Mouse (Mus musculus): ENCODE measurements at regions not wholly inside any gene's neighbourhood (a gene's known extent, or its start where the extent isn't known, plus 50 kb on each side); places are given as distances from the start of the nearest gene placed in this dataset.

DNA sequence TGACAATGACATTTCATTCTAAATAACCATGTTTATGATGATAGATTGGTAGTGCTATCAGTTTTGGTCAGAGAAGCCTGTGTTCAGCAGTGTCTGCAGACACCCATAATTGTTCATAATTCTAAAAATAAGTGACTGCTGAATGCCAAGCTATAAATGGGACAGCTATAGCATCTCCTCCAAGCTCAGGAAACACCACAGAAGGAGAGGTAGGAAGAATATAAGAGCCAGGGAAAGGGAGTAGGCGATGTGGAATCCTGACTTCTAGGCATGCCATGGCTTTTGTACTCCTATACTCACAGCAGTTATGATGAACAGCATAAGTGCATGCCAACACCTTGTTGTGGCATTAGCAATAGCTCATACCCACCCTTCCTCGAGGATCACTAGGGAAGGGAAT, 429.4 kb downstream of the Ptprc start:
- Histone ChIP-seq H3K27me3 (replicated peaks) (no peaks in the 10 kb centered on the region), H3K36me3 (replicated peaks in 1 of 2; ENCODE audit: control insufficient read depth in 1 of 2, insufficient read depth in 1 of 2, low read length in 1 of 2) (no peaks in the 10 kb centered on the region), H3K4me2 (ENCODE audit: insufficient read depth, low read depth, poor library complexity, severe bottlenecking) (no peak overlapping the region), H3K9ac (ENCODE audit: insufficient read depth, low read depth) (no peak overlapping the region), H3K79me2 (replicated peaks; ENCODE audit: control insufficient read depth, extremely low read depth, insufficient read depth, poor library complexity, severe bottlenecking) (no peaks in the 10 kb centered on the region), H3K27ac (ENCODE audit: insufficient read depth, low read depth) (no peak overlapping the region), H3K9me3 (replicated peaks; ENCODE audit: low read length) (no peaks in the 10 kb centered on the region), H3K4me3 (replicated peaks in 1 of 3; ENCODE audit: low read depth in 2 of 3, low read length in 2 of 3, poor library complexity in 1 of 3) (no peak overlapping the region), H3K4me1 (ENCODE audit: control insufficient read depth in 1 of 2, insufficient read depth in 2 of 2) (peaks cover 0 to 9% of the 10 kb centered on the region in 2 experiments; a peak in 1 of 4 replicates)
- in situ Hi-C loops (cut with MboI; ENCODE audit: low pct_ligation_motif_present, low pct_unique_long_range_greater_than_20kb, low sequenced_read_pairs), result loop anchor here (25.0 kb wide), 1 partner anchor 291 kb away; no protein-coding TSS in a partner anchor
- DNase-seq (ENCODE audit: extremely low read depth), result no peak
- dilution Hi-C loops (cut with MboI; ENCODE audit: extremely low pct_ligation_motif_present, extremely low pct_unique_long_range_greater_than_20kb, low sequenced_read_pairs), result no loop called here
- no peak for TF ChIP-seq USF2 (conservative IDR thresholded peaks at IDR 0.05; ENCODE audit: low read depth, low read length)
- TF ChIP-seq GABPA (IDR thresholded peaks at IDR 0.05; ENCODE audit: insufficient replicate concordance, low read depth, low read length), result no peak
- TF ChIP-seq USF1 (IDR thresholded peaks at IDR 0.05; ENCODE audit: low read depth, low read length), result no peak
- no peak for TF ChIP-seq SIN3A (IDR thresholded peaks at IDR 0.05; ENCODE audit: low read length)
- TF ChIP-seq SMC3 (IDR thresholded peaks at IDR 0.05; ENCODE audit: low read depth, low read length), result no peak

DNA sequence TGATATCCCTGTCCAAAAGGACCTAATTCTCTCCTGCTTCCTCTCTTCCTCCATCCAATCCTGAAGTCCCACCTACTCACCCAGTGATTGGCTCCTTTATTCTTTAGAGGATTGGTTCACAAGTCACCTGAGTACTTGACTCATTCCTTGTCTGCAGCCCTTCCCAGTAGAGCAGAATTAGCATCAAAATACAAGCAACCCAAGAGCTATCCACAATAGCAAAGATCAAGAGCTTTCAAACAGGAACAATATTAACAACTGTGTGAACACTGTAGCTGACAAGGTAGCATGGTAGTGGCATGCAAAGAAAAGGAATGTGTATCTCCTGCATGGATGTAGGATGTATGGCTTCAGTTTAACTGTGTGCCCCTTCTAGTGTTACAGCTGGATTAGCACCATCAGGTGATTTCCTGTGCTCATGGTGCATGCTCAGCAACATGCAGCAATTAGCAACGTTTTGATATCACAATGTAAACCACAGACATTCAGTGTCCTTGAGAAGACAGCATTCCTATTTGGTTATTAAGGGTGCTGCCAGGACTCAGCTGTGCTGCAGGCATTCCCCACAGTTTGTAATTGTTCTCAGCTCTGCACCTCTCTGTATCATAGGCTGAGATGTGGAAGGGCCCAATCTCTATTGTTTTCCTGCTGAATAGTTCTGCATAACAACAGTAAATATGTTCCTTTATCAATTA, 437.2 kb downstream of the Ptprc start:
- Histone ChIP-seq H3K4me3 (replicated peaks in 1 of 3; ENCODE audit: low read depth in 2 of 3, low read length in 2 of 3, poor library complexity in 1 of 3) (no peak overlapping the region), H3K4me2 (ENCODE audit: insufficient read depth, low read depth, poor library complexity, severe bottlenecking) (no peak overlapping the region), H3K79me2 (replicated peaks; ENCODE audit: control insufficient read depth, extremely low read depth, insufficient read depth, poor library complexity, severe bottlenecking) (no peaks in the 10 kb centered on the region), H3K27me3 (replicated peaks) (no peaks in the 10 kb centered on the region), H3K9me3 (replicated peaks; ENCODE audit: low read length) (no peaks in the 10 kb centered on the region), H3K9ac (ENCODE audit: insufficient read depth, low read depth) (no peak overlapping the region), H3K36me3 (replicated peaks in 1 of 2; ENCODE audit: control insufficient read depth in 1 of 2, insufficient read depth in 1 of 2, low read length in 1 of 2) (no peaks in the 10 kb centered on the region), H3K27ac (ENCODE audit: insufficient read depth, low read depth) (no peak overlapping the region), H3K4me1 (ENCODE audit: control insufficient read depth in 1 of 2, insufficient read depth in 2 of 2) (peaks cover 5 to 12% of the 10 kb centered on the region in 2 experiments; a peak in 3 of 4 replicates)
- in situ Hi-C loops (cut with MboI; ENCODE audit: low pct_ligation_motif_present, low pct_unique_long_range_greater_than_20kb, low sequenced_read_pairs), result loop anchor here (25.0 kb wide), 1 partner anchor 299 kb away; no protein-coding TSS in a partner anchor
- TF ChIP-seq ZMIZ1 (IDR thresholded peaks at IDR 0.05; ENCODE audit: low read depth, low read length), result no peak
- TF ChIP-seq MEF2A (IDR thresholded peaks at IDR 0.05; ENCODE audit: borderline replicate concordance, low read depth, low read length), result no peak
- no peak for TF ChIP-seq POLR2A (IDR thresholded peaks at IDR 0.05; ENCODE audit: low read depth, low read length)
- TF ChIP-seq CHD2 (IDR thresholded peaks at IDR 0.05; ENCODE audit: low read length), result no peak
- TF ChIP-seq ETS1 (conservative IDR thresholded peaks at IDR 0.05; ENCODE audit: low read depth, low read length), result no peak
- TF ChIP-seq E2F4 (IDR thresholded peaks at IDR 0.05; ENCODE audit: insufficient replicate concordance, low read depth, low read length), result no peak
- no peak for TF ChIP-seq RAD21 (IDR thresholded peaks at IDR 0.05; ENCODE audit: low read depth, low read length)
- no peak for TF ChIP-seq RCOR1 (conservative IDR thresholded peaks at IDR 0.05; ENCODE audit: low read depth, low read length)
- TF ChIP-seq ZNF384 (IDR thresholded peaks at IDR 0.05; ENCODE audit: low read depth, low read length), result no peak
- TF ChIP-seq ELF1 (IDR thresholded peaks at IDR 0.05; ENCODE audit: low read depth, low read length), result no peak
- no peak for TF ChIP-seq MAX (IDR thresholded peaks at IDR 0.05; ENCODE audit: low read length)
- no peak for TF ChIP-seq GABPA (IDR thresholded peaks at IDR 0.05; ENCODE audit: insufficient replicate concordance, low read depth, low read length)
- no peak for TF ChIP-seq USF1 (IDR thresholded peaks at IDR 0.05; ENCODE audit: low read depth, low read length)
- no peak for TF ChIP-seq NRF1 (IDR thresholded peaks at IDR 0.05; ENCODE audit: low read depth, low read length)
- TF ChIP-seq JUN (IDR thresholded peaks at IDR 0.05; ENCODE audit: insufficient read depth, low read depth, low read length), result no peak
- no peak for TF ChIP-seq MYC (IDR thresholded peaks at IDR 0.05; ENCODE audit: low read depth, low read length)
- TF ChIP-seq MAFK (IDR thresholded peaks at IDR 0.05; ENCODE audit: insufficient replicate concordance, low read length), result no peak
- TF ChIP-seq PAX5 (IDR thresholded peaks at IDR 0.05; ENCODE audit: low read length), result no peak
- dilution Hi-C loops (cut with MboI; ENCODE audit: extremely low pct_ligation_motif_present, extremely low pct_unique_long_range_greater_than_20kb, low sequenced_read_pairs), result no loop called here
- DNase-seq (ENCODE audit: extremely low read depth), result no peak
